In genomic region chr7:69217871-69218270, GRCm38 (mm10) we compare ENCODE assay signal across 8 mouse cellular contexts.
DNase-seq lines count a peak whose midpoint lies in the region; ATAC-seq lines count a peak whose summit lies in the region.
"Had no signal": no experiment of that assay in that cellular context is flagged by ENCODE, and none has a peak within 500 bp of the region (broad histone marks: within the 10 kb centered on the region; RNA-seq: fewer than 3 reads in every experiment).

No protein-coding gene starts in this region.

- no peaks in the 10 kb centered on the region for H3K4me1 ChIP-seq in midbrain, embryonic 12.5 days
- no peaks in the 10 kb centered on the region for H3K4me1 ChIP-seq in midbrain, embryonic 10.5 days
- 0 out of 2 replicates have a peak, but pooled peaks cover 2% of the 10 kb centered on the region for H3K4me1 ChIP-seq in hindbrain, embryonic 12.5 days

- H3K4me3 ChIP-seq in midbrain, embryonic 12.5 days = no peak overlapping the region
- H3K4me3 ChIP-seq in midbrain, embryonic 10.5 days = no peak overlapping the region
- no peak overlapping the region for H3K4me3 ChIP-seq in hindbrain, embryonic 12.5 days

- DNase-seq in midbrain, embryonic 10.5 days (ENCODE audit: low spot score) = no peak
- peak; percentile 11 to 22 for DNase-seq in left cerebral cortex, postnatal 10 days (ENCODE audit: extremely low spot score in 1 of 2, low spot score in 2 of 2)
- DNase-seq in right cerebral cortex, postnatal 4 days = peak; percentile 30
- no peak for DNase-seq in adrenal gland, postnatal 10 days

- no peak overlapping the region for H3K9ac ChIP-seq in midbrain, embryonic 12.5 days (replicated peaks)
- no peak overlapping the region for H3K9ac ChIP-seq in hindbrain, embryonic 12.5 days

- 60% methylated on average over 6 of the region's 6 CpGs for WGBS in midbrain, embryonic 12.5 days
- WGBS in midbrain, embryonic 10.5 days = 79% methylated on average over 6 of the region's 6 CpGs
- WGBS in hindbrain, embryonic 12.5 days = 34% methylated on average over 6 of the region's 6 CpGs

- intact Hi-C loops in left cerebral cortex, postnatal 10 days (cut with DNase I) = no loop called here

- H3K4me2 ChIP-seq in midbrain, embryonic 12.5 days (replicated peaks) = no peak overlapping the region
- no peak overlapping the region for H3K4me2 ChIP-seq in hindbrain, embryonic 12.5 days (replicated peaks)

- peak; percentile 62; the same call in 1 of the 2 replicates for ATAC-seq in midbrain, embryonic 12.5 days (ENCODE audit: low FRiP score, low read depth)
- peak; percentile 85 for ATAC-seq in hindbrain, embryonic 12.5 days (ENCODE audit: low FRiP score)
- ATAC-seq in CD4-positive, CD25-positive, alpha-beta regulatory T cell, adult 4 months = no peak
- ATAC-seq: Patski had no signal

- no peaks in the 10 kb centered on the region for H3K36me3 ChIP-seq in midbrain, embryonic 12.5 days
- H3K36me3 ChIP-seq in midbrain, embryonic 10.5 days = no peaks in the 10 kb centered on the region
- no peaks in the 10 kb centered on the region for H3K36me3 ChIP-seq in hindbrain, embryonic 12.5 days

- no peak overlapping the region for H3K27ac ChIP-seq in midbrain, embryonic 12.5 days (replicated peaks)
- no peak overlapping the region for H3K27ac ChIP-seq in midbrain, embryonic 10.5 days (replicated peaks)
- H3K27ac ChIP-seq in hindbrain, embryonic 12.5 days = no peak overlapping the region; the same call in 1 of the 2 replicates

- H3K9me3 ChIP-seq in midbrain, embryonic 12.5 days = no peaks in the 10 kb centered on the region
- H3K9me3 ChIP-seq in midbrain, embryonic 10.5 days (replicated peaks) = no peaks in the 10 kb centered on the region
- H3K9me3 ChIP-seq in hindbrain, embryonic 12.5 days (replicated peaks) = no peaks in the 10 kb centered on the region

- no peaks in the 10 kb centered on the region for H3K27me3 ChIP-seq in midbrain, embryonic 12.5 days
- H3K27me3 ChIP-seq in midbrain, embryonic 10.5 days (ENCODE audit: low read depth, poor library complexity, severe bottlenecking) = no peaks in the 10 kb centered on the region
- H3K27me3 ChIP-seq in hindbrain, embryonic 12.5 days = no peaks in the 10 kb centered on the region

Comparison
In these comparisons a context has a peak if more than half of its experiments do, and no peak if none do; other contexts are left out.
1. DNase-seq: peak in left cerebral cortex, postnatal 10 days (2 of 2) and right cerebral cortex, postnatal 4 days (single experiment); none in midbrain, embryonic 10.5 days (single experiment) and adrenal gland, postnatal 10 days (single experiment).